Mouse (Mus musculus) intestine, postnatal 0 days (tissue): ENCODE data around the gene Nrsn2. TPM values are rescaled to one million over a fixed set of nuclear protein-coding genes. Genes with fewer than 3 reads are reported as not detected.

Experiments
- ATAC-seq: fragments of 200-750 bp; cut with Nextera tagmentation; 2 replicates; pipeline ENCODE4 v1.8.0; 2017; ENCODE audit warnings: mild to moderate bottlenecking, moderate TSS enrichment, moderate library complexity
- H3K27ac ChIP-seq: fragments of 300-500 bp; sonication (generic); 2 replicates; pipeline ENCODE4 v1.5.1; 2014; ENCODE audit warnings: mild to moderate bottlenecking, low read depth, low read length, moderate library complexity
- H3K27me3 ChIP-seq: fragments of 300-500 bp; sonication (generic); replicated peaks from 2 replicates; pipeline ENCODE4 v1.6.1; 2014; ENCODE audit warnings: low read length, mixed read lengths; ENCODE audit not compliant: control insufficient read depth, insufficient read depth
- H3K36me3 ChIP-seq: fragments of 300-500 bp; sonication (generic); 2 replicates; pipeline ENCODE4 v1.6.1; 2014; ENCODE audit warnings: mild to moderate bottlenecking, moderate library complexity; ENCODE audit not compliant: control insufficient read depth, insufficient read depth
- H3K4me1 ChIP-seq: fragments of 300-500 bp; sonication (generic); replicated peaks from 2 replicates; pipeline ENCODE4 v1.6.1; 2014; ENCODE audit warnings: antibody characterized with exemption, low read length, mixed read lengths; ENCODE audit not compliant: control insufficient read depth, insufficient read depth
- H3K4me2 ChIP-seq: fragments of 300-500 bp; sonication (generic); replicated peaks from 2 replicates; pipeline ENCODE4 v1.6.1; 2014; ENCODE audit warnings: low read depth, mild to moderate bottlenecking, moderate library complexity
- H3K4me3 ChIP-seq: fragments of 300-500 bp; sonication (generic); 2 replicates; pipeline ENCODE4 v1.5.1; 2014; ENCODE audit warnings: low read depth, low read length
- H3K9ac ChIP-seq: fragments of 300-500 bp; sonication (generic); 2 replicates; pipeline ENCODE4 v1.6.1; 2014; ENCODE audit warnings: mild to moderate bottlenecking, low read depth, low read length
- H3K9me3 ChIP-seq: fragments of 300-500 bp; sonication (generic); 2 replicates; pipeline ENCODE4 v1.6.1; 2016; ENCODE audit warnings: mixed run types; ENCODE audit not compliant: control insufficient read depth
- CTCF ChIP-seq: sonication (generic); IDR thresholded peaks from 2 replicates; pipeline ENCODE4 v1.5.1; 2016; ENCODE audit warnings: low read depth, mild to moderate bottlenecking, control low read depth, antibody characterized with exemption, moderate library complexity
- WGBS: fragments of 180-500 bp; shearing (Covaris S2); extraction: QIAGEN DNeasy Blood & Tissue Kit; methylation state at CpG from one replicate; pipeline ENCODE4 v1.1.7; 2014; 5-methylcytosine and 5-hydroxymethylcytosine counted together
- polyA plus RNA-seq: library from polyadenylated mRNA; unstranded; fragments of >200 nt; fragmentation: Nextera tagmentation; extraction: Ambion mirVana; gene quantifications from 2 replicates; pipeline ENCODE4 v1.2.1, GENCODE M21; 2015

Gene Nrsn2
- polyA plus RNA-seq, 1 experiment from 2014 or later = 4.1 TPM

DNA sequence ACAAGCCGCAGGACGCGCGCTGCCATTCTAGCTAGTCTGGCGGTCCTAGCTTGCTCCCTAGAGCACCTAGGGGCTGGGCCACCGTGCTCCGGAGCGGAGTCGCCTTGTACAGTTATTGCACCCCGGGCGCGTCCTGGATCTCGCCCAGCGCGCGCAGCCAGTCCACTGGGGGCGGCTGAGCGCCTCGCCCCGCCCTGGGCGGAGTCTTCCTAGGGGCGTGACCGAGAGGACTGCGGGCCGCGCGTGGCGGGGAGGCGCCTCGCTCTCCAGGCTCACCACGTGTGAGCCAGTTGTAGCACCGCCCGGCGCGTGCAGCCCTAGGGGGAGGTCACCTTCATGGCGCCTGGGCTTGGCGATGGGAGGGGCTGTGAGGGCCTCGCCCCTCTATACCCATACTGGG, 22.3 kb upstream of the Nrsn2 start:
- peak overlapping the region; percentile 74 for H3K4me3 ChIP-seq
- H3K4me2 ChIP-seq = peak overlapping the region; percentile 85
- peak; percentile 83 for ATAC-seq
- no peaks in the 10 kb centered on the region for H3K9me3 ChIP-seq
- no peaks in the 10 kb centered on the region for H3K36me3 ChIP-seq
- H3K9ac ChIP-seq = peak overlapping the region; percentile 18
- no peaks in the 10 kb centered on the region for H3K4me1 ChIP-seq
- under 1% methylated on average over 38 of the region's 38 CpGs for WGBS
- peak; percentile 42 for TF ChIP-seq CTCF
- H3K27ac ChIP-seq = peak overlapping the region; percentile 47
- no peaks in the 10 kb centered on the region for H3K27me3 ChIP-seq

GRCm38 (mm10) chr2:152397680-152398435, 21.4 kb upstream of the Nrsn2 start, which contains the start of gene Sox12:
Gene Sox12 (minus strand): TSS chr2:152398063.
- peak within 1 kb of the TSS; percentile 85 for H3K4me2 ChIP-seq
- ATAC-seq = peak; percentile 69
- H3K36me3 ChIP-seq = no peaks in the 10 kb centered on the region
- H3K27me3 ChIP-seq = no peaks in the 10 kb centered on the region
- H3K4me1 ChIP-seq = no peaks in the 10 kb centered on the region
- H3K27ac ChIP-seq = peak within 1 kb of the TSS; percentile 96
- TF ChIP-seq CTCF = no peak
- WGBS = under 1% methylated on average over 85 of the region's 104 CpGs
- no peaks in the 10 kb centered on the region for H3K9me3 ChIP-seq
- H3K9ac ChIP-seq = peak within 1 kb of the TSS; percentile 77
- H3K4me3 ChIP-seq = peak within 1 kb of the TSS; percentile 74

DNA sequence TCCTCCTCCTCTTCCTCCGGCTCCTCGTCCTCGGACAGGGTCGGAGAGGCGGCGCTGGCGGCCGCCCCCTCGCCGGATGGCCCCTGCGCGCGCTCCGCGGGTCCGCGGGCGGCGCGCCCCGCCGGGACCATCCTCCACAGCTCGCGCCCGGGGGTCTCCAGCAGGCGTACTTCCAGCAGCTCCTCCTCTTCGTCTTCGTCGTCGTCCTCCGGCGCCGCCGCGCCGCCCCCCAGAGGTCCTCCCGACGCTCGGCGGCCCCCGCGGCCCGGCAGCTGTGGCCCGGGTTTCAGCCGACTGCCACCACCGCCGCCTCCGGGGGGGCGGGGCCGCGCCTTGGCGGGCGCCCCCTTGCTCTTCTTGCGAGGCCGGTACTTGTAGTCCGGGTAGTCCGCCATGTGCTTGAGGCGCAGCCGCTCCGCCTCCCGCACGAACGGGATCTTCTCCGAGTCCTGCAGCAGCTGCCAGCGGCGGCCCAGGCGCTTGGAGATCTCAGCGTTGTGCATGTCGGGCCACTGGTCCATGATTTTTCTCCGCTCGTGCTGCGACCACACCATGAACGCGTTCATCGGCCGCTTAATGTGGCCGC, 20.7 kb upstream of the Nrsn2 start:
- peak overlapping the region; percentile 96 for H3K27ac ChIP-seq
- H3K4me2 ChIP-seq = peak overlapping the region; percentile 85
- no peaks in the 10 kb centered on the region for H3K27me3 ChIP-seq
- peak overlapping the region; percentile 77 for H3K9ac ChIP-seq
- peak; percentile 34 for TF ChIP-seq CTCF
- under 1% methylated on average over 68 of the region's 77 CpGs for WGBS
- H3K4me3 ChIP-seq = peak overlapping the region; percentile 74
- no peaks in the 10 kb centered on the region for H3K9me3 ChIP-seq
- no peaks in the 10 kb centered on the region for H3K4me1 ChIP-seq
- ATAC-seq = peak; percentile 25
- no peaks in the 10 kb centered on the region for H3K36me3 ChIP-seq

GRCm38 (mm10) chr2:152396110-152397003, 19.9 kb upstream of the Nrsn2 start:
- H3K9ac ChIP-seq = peak overlapping the region; percentile 77
- H3K27me3 ChIP-seq = no peaks in the 10 kb centered on the region
- H3K4me1 ChIP-seq = no peaks in the 10 kb centered on the region
- peak overlapping the region; percentile 96 for H3K27ac ChIP-seq
- TF ChIP-seq CTCF = peak; percentile 74
- H3K4me3 ChIP-seq = peak overlapping the region; percentile 74
- 1% methylated on average over 45 of the region's 46 CpGs for WGBS
- H3K36me3 ChIP-seq = no peaks in the 10 kb centered on the region
- H3K9me3 ChIP-seq = no peaks in the 10 kb centered on the region
- H3K4me2 ChIP-seq = peak overlapping the region; percentile 85
- ATAC-seq = peak; percentile 37

DNA sequence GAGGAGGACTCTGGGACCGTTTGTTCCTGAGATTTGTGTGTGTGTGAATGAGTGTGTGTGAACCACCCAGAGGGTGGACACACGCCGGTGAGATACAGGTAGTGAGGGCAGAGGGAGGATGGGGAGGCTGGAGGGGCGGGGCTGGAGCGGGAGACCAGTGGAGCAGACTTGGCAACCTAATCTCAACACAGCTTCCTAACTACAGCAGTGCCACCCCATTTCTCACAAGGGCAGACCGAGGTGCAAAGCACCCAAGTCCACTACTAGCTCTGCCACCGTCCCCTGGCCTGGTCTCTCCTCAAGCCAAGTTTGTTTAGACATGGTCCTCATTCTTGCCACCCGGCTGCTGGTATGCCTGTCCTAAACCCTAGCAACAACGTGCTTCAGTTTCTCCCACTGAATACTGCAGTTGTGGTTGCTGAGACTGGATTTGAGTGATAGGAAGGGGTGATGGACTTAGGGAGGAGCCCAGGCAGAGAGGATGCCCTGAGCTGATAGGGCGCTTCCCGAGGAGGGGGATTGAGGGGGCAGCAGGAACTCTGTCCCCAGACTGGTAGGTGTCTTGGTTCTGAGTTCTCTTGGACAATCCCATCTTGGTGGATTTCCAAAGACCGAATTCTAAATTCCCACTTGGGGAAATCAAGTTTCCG, 19.0 kb upstream of the Nrsn2 start:
- no peaks in the 10 kb centered on the region for H3K9me3 ChIP-seq
- H3K36me3 ChIP-seq = no peaks in the 10 kb centered on the region
- no peak for TF ChIP-seq CTCF
- H3K4me3 ChIP-seq = peak overlapping the region; percentile 74
- H3K27ac ChIP-seq = no peak overlapping the region; the same call in 1 of the 2 replicates
- no peak overlapping the region for H3K9ac ChIP-seq
- no peaks in the 10 kb centered on the region for H3K27me3 ChIP-seq
- H3K4me2 ChIP-seq = peak overlapping the region; percentile 85
- no peak for ATAC-seq
- no peaks in the 10 kb centered on the region for H3K4me1 ChIP-seq
- 36% methylated on average over 13 of the region's 13 CpGs for WGBS
